Mouse (Mus musculus) layer of hippocampus, postnatal 10 days (tissue): ENCODE measurements at regions not wholly inside any gene's neighbourhood (a gene's known extent, or its start where the extent isn't known, plus 50 kb on each side); places are given as distances from the start of the nearest gene placed in this dataset.
A peak's percentile ranks its signal among the peaks of the same experiment; 100 is the strongest.

ENCODE experiments used
- DNase-seq, 2 experiments: peaks; one replicate each; pipeline ENCODE4 v3.0.0; 2021; ENCODE audit warnings: low spot score in 2 of 2

GRCm38 (mm10) chr4:70952671-70953070, 417.9 kb upstream of the Megf9 start:
- peak; percentile 19 to 24 for DNase-seq

- no peak for DNase-seq
These were observed 405.4 kb upstream of the Megf9 start for GRCm38 (mm10) chr4:70940146-70940545.

- DNase-seq, result no peak
These were observed 399.3 kb upstream of the Megf9 start for GRCm38 (mm10) chr4:70934140-70934539.

- DNase-seq, result no peak
These were observed 387.3 kb upstream of the Megf9 start for GRCm38 (mm10) chr4:70921972-70922692.

- no peak for DNase-seq
These were observed 379.8 kb upstream of the Megf9 start for GRCm38 (mm10) chr4:70914566-70914965.

- no peak for DNase-seq
These were observed 372.3 kb upstream of the Megf9 start for GRCm38 (mm10) chr4:70906771-70907749.
